Mouse (Mus musculus) adrenal gland, postnatal 4 days (tissue): ENCODE measurements around the gene Ndufa5. TPM values are rescaled to one million over a fixed set of nuclear protein-coding genes. Genes with fewer than 3 reads are reported as not detected.

Source experiments
- DNase-seq, 2 experiments: peaks; one replicate each; pipeline ENCODE4 v3.0.0; 2021 to 2022; ENCODE audit warnings: low spot score in 2 of 2, mixed read lengths in 2 of 2
- long read RNA-seq, 2 experiments: library from polyadenylated mRNA; stranded (forward); transcript quantifications; one replicate each; pipeline ENCODE4 v2.0.0; 2021
- total RNA-seq, 2 experiments: library from RNA; stranded (reverse); gene quantifications; 2 replicates each; pipeline ENCODE4 v1.2.3; 2021

Ndufa5 gene
- 100 to 1,000 TPM; 226 to 253 TPM for total RNA-seq
- long read RNA-seq, experiment 1, transcript Ndufa5-202 (4 exons, 315 nt), result minor isoform, 15 of 325 reads
- long read RNA-seq, experiment 1, transcript Ndufa5-201 (5 exons, 875 nt), result major isoform, 255 of 325 reads
- long read RNA-seq, experiment 1, partial matches to known transcripts, result 50 of 325 reads
- long read RNA-seq, experiment 1, other reads (novel, unspliced or antisense), result 3 of 325 reads
- long read RNA-seq, experiment 2, transcript Ndufa5-202 (4 exons, 315 nt), result minor isoform, 8 of 286 reads
- long read RNA-seq, experiment 2, transcript Ndufa5-201 (5 exons, 875 nt), result major isoform, 158 of 286 reads
- long read RNA-seq, experiment 2, partial matches to known transcripts, result 108 of 286 reads
- long read RNA-seq, experiment 2, other reads (novel, unspliced or antisense), result 11 of 286 reads

- DNase-seq, result peak; percentile 77 to 81
Measured at GRCm38 (mm10) chr6:24527155-24528063, at the start of gene Ndufa5. TSS of gene Ndufa5 (minus strand) at chr6:24528013.

- no peak for DNase-seq
Measured at GRCm38 (mm10) chr6:24573319-24573718, 45.5 kb upstream of the Ndufa5 start.

- DNase-seq, result no peak
Measured at GRCm38 (mm10) chr6:24572431-24572830, 44.6 kb upstream of the Ndufa5 start.

- DNase-seq, result no peak
Measured at GRCm38 (mm10) chr6:24571126-24571525, 43.3 kb upstream of the Ndufa5 start.

- DNase-seq, result no peak
Measured at GRCm38 (mm10) chr6:24570278-24570677, 42.5 kb upstream of the Ndufa5 start.

GRCm38 (mm10) chr6:24569711-24570110 is 41.9 kb upstream of the Ndufa5 start:
- DNase-seq, result no peak

GRCm38 (mm10) chr6:24568963-24569362 is 41.1 kb upstream of the Ndufa5 start:
- DNase-seq, result no peak

- DNase-seq, result no peak
Measured at GRCm38 (mm10) chr6:24564886-24565285, 37.1 kb upstream of the Ndufa5 start.

GRCm38 (mm10) chr6:24564081-24564480 is 36.3 kb upstream of the Ndufa5 start:
- no peak for DNase-seq

GRCm38 (mm10) chr6:24555488-24555887 is 27.7 kb upstream of the Ndufa5 start:
- no peak for DNase-seq

- DNase-seq, result no peak
Measured at GRCm38 (mm10) chr6:24554427-24555086, 26.7 kb upstream of the Ndufa5 start.

GRCm38 (mm10) chr6:24552046-24552445 is 24.2 kb upstream of the Ndufa5 start:
- no peak for DNase-seq

GRCm38 (mm10) chr6:24549801-24550200 is 22.0 kb upstream of the Ndufa5 start:
- DNase-seq, result no peak

GRCm38 (mm10) chr6:24546716-24547420 is 19.1 kb upstream of the Ndufa5 start:
- no peak for DNase-seq

- DNase-seq, result no peak
Measured at GRCm38 (mm10) chr6:24543119-24543591, 15.3 kb upstream of the Ndufa5 start.

- no peak for DNase-seq
Measured at GRCm38 (mm10) chr6:24542393-24542792, 14.6 kb upstream of the Ndufa5 start.

- DNase-seq, result no peak
Measured at GRCm38 (mm10) chr6:24540106-24540505, 12.3 kb upstream of the Ndufa5 start.

GRCm38 (mm10) chr6:24538435-24538834 is 10.6 kb upstream of the Ndufa5 start:
- no peak for DNase-seq

GRCm38 (mm10) chr6:24532804-24533203 is 5.0 kb upstream of the Ndufa5 start:
- no peak for DNase-seq

GRCm38 (mm10) chr6:24530711-24531420 is 3.1 kb upstream of the Ndufa5 start:
- DNase-seq, result no peak
